Mouse (Mus musculus): ENCODE measurements around the gene Ripply3. TPM values are rescaled to one million over a fixed set of nuclear protein-coding genes. Genes with fewer than 3 reads are reported as not detected.

The Ripply3 gene
- polyA plus RNA-seq, 2 experiments from 2014 or later: 0.36 TPM; not detected in 1

DNA sequence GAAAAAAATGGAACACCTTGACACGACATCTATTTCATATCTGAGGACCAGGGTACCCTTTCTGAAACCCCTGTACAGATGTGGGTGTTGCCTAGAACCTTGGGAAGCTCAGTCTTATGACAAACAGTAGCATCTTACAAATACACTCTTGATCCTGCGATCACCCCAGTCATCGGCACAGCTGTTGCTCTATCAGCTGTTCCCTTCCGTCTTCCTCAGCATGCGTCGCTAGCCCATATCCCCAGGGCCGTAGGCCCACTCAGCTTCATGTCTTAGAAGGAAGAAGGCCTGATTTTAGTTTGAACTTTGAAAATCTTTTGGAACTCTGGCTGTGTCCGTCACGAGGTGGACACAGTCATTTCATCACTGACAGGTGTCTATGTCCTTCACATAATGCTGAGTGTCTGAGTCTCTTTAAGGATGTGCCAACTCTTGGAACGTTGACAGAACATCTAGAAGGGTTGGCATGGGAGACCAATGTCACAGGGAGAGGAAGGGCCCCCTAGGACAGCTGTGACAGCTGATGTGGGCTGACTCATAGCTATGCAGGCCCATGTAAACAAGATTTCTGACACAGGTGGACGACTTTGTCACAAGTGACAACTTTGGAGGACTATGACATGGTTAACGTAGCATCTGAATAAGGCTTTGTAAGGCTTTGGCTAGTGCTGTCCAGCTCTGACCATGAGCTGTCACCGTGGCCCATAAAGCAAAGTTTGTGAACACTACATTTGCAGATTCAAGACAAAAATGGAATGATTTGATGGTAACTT is 32.5 kb downstream of the Ripply3 start:
- no peak for ATAC-seq

- ATAC-seq: no peak
These were observed 34.1 kb downstream of the Ripply3 start for GRCm38 (mm10) chr16:94362174-94362873.

DNA sequence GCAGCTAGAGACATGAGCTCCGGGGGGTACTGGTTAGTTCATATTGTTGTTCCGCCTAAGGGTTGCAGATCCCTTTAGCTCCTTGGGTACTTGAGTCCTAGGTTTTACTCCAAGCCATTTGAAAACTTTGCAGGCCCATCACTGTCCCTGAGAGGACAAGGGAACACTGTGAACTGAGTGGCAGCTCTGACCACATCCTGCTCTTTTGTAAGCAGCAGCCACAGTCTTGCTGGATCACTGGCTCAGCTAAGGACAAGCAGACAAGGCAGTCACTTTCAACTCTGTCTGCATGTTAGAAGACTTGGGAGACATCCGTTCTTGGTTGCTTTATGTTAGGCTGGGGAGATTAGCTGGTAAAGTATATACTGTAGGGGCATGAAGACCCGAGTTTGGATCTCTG is 35.6 kb downstream of the Ripply3 start:
- no peak for ATAC-seq

DNA sequence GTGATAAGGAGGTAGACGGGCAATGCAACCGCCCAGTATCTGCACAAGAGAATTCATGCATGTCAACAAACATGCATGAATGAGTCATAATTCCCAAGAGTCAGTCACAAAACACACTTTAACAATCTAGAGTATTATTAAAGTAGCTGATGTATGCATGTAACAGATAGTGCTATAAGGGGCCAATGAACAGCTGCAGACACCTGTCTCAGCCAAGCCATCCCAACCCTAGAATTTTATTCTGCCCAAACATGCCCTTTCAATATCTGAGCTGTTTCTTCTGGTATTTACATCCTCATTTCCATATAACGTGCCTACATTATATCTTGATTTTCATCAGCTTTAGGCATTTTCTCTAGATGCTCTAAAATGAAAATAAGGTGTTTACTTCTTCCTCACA is 37.2 kb downstream of the Ripply3 start:
- ATAC-seq: no peak

- ATAC-seq: peak; percentile 1
These were observed 41.5 kb downstream of the Ripply3 start for GRCm38 (mm10) chr16:94369596-94370172.

GRCm38 (mm10) chr16:94370173-94370914 is 42.1 kb downstream of the Ripply3 start, which contains the start of gene Ttc3:
Gene Ttc3, plus strand, starts transcription at chr16:94370618.
- peak; percentile 33 for ATAC-seq

GRCm38 (mm10) chr16:94370915-94371300 is 42.7 kb downstream of the Ripply3 start:
- ATAC-seq: peak; percentile 43

DNA sequence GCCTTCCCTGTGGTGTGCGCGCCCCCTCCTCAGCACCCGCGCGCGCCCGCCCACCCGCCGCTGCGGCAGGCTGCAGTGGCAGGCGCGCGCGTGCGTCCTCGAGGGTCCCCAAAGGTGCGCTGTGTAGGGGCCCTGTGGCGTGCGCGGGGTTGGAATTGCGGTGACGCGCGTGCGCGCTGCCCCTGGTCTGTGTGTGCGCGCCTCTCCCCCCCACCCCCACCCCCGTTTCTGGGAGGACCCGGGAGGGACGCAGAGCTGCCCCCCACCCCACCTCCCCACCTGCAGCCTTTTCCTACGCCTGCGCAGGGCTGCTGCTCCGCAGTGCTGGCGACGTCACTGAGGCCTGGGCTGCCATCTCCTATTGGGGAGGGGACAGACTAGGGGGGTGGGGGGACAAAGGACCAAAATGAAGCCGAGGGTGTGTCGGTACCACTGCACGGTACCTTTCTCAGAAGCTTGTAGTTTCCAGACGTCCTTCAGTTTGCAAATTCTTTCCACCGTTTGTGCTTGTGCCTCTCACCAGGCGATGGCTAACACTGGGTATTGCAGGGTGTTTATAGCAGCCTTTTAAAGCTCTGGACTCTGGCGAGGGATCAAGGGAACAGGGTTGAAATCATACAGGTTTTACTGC is 43.2 kb downstream of the Ripply3 start, which contains the start of gene Pigp:
Pigp (minus strand) TSS at position 542 of the 631 bp plus-strand sequence.
- peak; percentile 38 for ATAC-seq

GRCm38 (mm10) chr16:94379386-94379785 is 51.2 kb downstream of the Ripply3 start:
- no peak for ATAC-seq

DNA sequence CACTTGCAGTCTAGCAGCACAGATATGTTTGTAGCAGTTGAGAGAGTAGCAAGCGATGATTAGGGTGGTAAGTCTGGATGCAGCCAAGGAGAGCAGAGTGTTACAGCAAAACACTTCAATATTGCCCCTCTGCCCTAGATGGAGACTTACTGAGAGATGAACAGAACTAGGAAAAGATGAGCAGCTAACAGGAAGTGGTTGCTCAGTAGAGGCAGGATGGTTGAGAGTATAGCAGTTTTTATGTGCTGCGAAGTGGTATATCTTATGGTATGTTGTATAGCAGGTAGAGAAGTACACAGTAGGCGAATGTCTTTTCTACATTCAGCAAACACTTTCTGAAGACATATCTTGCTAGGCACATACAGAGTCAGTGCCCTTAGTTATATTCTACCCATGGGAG is 55.1 kb downstream of the Ripply3 start:
- peak; percentile 94 for ATAC-seq

Other genes starting within 250 kb of the Ripply3 start
- gene Sim2, start 243.5 kb upstream of the Ripply3 start, polyA plus RNA-seq (2017; shearing (Covaris generic)): not detected
- gene Hlcs, start 14.8 kb upstream of the Ripply3 start, polyA plus RNA-seq (2017; shearing (Covaris generic)): 1 to 10 TPM; 6.4 to 7.9 TPM
- 10 to 100 TPM; 47.7 to 53.5 TPM for gene Ttc3, start 42.2 kb downstream of the Ripply3 start, polyA plus RNA-seq (2017; shearing (Covaris generic))
- 10 to 100 TPM; 57.2 to 72.6 TPM for gene Pigp, start 43.4 kb downstream of the Ripply3 start, polyA plus RNA-seq (2017; shearing (Covaris generic))
- gene Vps26c, start 198.4 kb downstream of the Ripply3 start, polyA plus RNA-seq (2017; shearing (Covaris generic)): 10 to 100 TPM; 78.2 to 81.7 TPM
- gene Dyrk1a, start 241.6 kb downstream of the Ripply3 start, polyA plus RNA-seq (2017; shearing (Covaris generic)): 10 to 100 TPM; 19.2 to 25.6 TPM

All from activated CD4-positive, CD25-positive, alpha-beta regulatory T cell, adult 4 months (primary cell).